Mouse (Mus musculus): ENCODE data around the gene Asic2. TPM values are rescaled to one million over a fixed set of nuclear protein-coding genes. Genes with fewer than 3 reads are reported as not detected.

The Asic2 gene
- polyA plus RNA-seq, 1 experiment from 2014 or later: 8.7 TPM

DNA sequence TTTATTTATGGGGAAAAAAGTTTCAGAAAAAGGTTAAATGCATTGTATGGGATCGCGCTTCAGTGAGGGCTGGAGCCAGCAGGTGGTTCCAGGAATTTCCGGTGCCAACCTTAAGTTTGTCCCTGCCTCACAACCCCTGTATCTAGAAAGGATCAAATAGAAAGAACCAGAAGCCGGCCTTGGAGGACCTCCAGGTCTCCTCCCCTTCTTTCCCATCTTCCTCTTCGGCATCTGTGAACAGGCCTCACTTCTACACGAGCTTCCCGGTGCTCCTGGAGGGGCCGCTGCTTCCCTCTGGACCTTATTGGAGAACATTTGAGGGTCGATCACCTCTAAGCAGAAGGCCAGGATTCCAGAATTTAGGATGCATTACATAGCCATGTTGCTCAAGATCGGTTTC lies 1064.8 kb downstream of the Asic2 start:
- Histone ChIP-seq H3K9ac (replicated peaks; ENCODE audit: low read depth, low read length) (no peak overlapping the region), H3K36me3 (ENCODE audit: control insufficient read depth, insufficient read depth) (no peaks in the 10 kb centered on the region), H3K4me3 (replicated peaks; ENCODE audit: low read length) (no peak overlapping the region), H3K27ac (ENCODE audit: low read length) (no peak overlapping the region), H3K4me1 (replicated peaks; ENCODE audit: control insufficient read depth, insufficient read depth, low read length) (0 out of 2 replicates have a peak, but pooled peaks cover 3% of the 10 kb centered on the region), H3K27me3 (replicated peaks; ENCODE audit: control insufficient read depth, insufficient read depth, low read length) (no peaks in the 10 kb centered on the region), H3K4me2 (ENCODE audit: low read length) (no peak overlapping the region), H3K9me3 (ENCODE audit: control insufficient read depth, low read length) (no peaks in the 10 kb centered on the region)
- no peak for ATAC-seq
- 81% methylated on average over 10 of the region's 10 CpGs for WGBS

DNA sequence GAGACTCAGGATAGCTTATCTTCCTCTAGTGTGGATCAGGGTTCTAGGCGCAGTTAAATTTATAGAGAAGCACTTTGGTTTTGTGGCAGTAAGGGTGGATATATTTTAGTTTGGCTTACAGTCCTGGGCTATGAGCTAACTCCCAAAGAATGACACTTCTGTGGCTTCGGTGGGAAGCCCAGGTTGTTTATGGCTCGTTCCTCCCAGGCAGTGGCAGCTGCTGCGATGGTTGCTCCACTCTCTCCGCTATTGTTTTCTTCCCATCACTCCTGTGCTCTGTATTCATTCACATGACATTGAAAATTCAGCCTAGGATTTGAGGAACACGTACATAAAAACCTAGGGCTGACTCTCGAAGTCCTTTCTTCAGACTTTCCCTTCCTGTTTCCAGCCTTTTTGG lies 1065.6 kb downstream of the Asic2 start:
- H3K4me2 ChIP-seq (ENCODE audit: low read length): no peak overlapping the region
- no peak for ATAC-seq
- no peaks in the 10 kb centered on the region for H3K27me3 ChIP-seq (replicated peaks; ENCODE audit: control insufficient read depth, insufficient read depth, low read length)
- no peak overlapping the region for H3K4me3 ChIP-seq (replicated peaks; ENCODE audit: low read length)
- no peaks in the 10 kb centered on the region for H3K36me3 ChIP-seq (ENCODE audit: control insufficient read depth, insufficient read depth)
- no peak overlapping the region for H3K27ac ChIP-seq (ENCODE audit: low read length)
- no peak overlapping the region for H3K9ac ChIP-seq (replicated peaks; ENCODE audit: low read depth, low read length)
- H3K4me1 ChIP-seq (replicated peaks; ENCODE audit: control insufficient read depth, insufficient read depth, low read length): 0 out of 2 replicates have a peak, but pooled peaks cover 3% of the 10 kb centered on the region
- no peaks in the 10 kb centered on the region for H3K9me3 ChIP-seq (ENCODE audit: control insufficient read depth, low read length)
- WGBS: 38% methylated on average over 7 of the region's 7 CpGs

DNA sequence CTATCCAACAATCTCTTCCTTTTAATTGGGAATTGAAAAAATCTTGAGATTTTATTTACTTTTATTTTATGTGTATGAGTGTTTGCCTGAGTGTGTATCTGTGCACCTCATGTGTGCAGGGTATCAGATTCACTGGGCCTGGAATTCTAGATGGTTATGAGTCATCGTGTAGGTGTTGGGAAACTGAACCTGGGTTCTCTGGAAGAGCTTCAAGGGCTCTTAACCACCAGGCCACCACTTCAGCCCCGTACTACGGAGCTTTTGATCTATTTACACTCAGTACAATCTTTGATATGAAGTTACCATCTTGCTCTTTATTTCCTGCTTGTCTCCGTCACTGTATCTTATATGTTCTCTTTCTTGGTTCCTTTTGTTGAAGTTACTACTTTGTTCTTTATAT lies 1067.7 kb downstream of the Asic2 start:
- Histone ChIP-seq H3K9me3 (ENCODE audit: control insufficient read depth, low read length) (no peaks in the 10 kb centered on the region), H3K27ac (ENCODE audit: low read length) (no peak overlapping the region), H3K27me3 (replicated peaks; ENCODE audit: control insufficient read depth, insufficient read depth, low read length) (no peaks in the 10 kb centered on the region), H3K4me2 (ENCODE audit: low read length) (no peak overlapping the region), H3K9ac (replicated peaks; ENCODE audit: low read depth, low read length) (no peak overlapping the region), H3K4me3 (replicated peaks; ENCODE audit: low read length) (no peak overlapping the region), H3K36me3 (ENCODE audit: control insufficient read depth, insufficient read depth) (no peaks in the 10 kb centered on the region), H3K4me1 (replicated peaks; ENCODE audit: control insufficient read depth, insufficient read depth, low read length) (0 out of 2 replicates have a peak, but pooled peaks cover 3% of the 10 kb centered on the region)
- 89% methylated on average over 4 of the region's 4 CpGs for WGBS
- no peak for ATAC-seq

DNA sequence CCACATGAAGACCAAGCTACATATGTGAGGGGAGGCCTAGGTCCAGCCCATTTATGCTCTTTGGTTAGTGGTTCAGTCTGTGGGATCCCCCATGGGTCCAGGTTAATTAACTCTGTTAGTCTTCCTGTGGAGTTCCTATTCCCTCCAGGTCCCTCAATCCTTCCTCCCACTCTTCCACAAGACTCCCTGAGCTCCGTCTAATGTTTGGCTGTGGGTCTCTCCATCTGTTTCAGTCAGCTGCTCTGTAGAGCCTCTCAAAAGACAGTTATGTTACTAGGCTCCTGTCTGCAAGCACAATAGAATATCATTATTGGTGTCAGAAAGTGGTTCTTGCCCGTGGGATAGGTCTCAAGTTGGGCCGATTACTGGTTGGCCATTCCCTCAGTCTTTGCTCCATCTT lies 1072.4 kb downstream of the Asic2 start:
- 75% methylated on average over 3 of the region's 3 CpGs for WGBS
- Histone ChIP-seq H3K36me3 (ENCODE audit: control insufficient read depth, insufficient read depth) (no peaks in the 10 kb centered on the region), H3K4me3 (replicated peaks; ENCODE audit: low read length) (no peak overlapping the region), H3K4me2 (ENCODE audit: low read length) (no peak overlapping the region), H3K9ac (replicated peaks; ENCODE audit: low read depth, low read length) (no peak overlapping the region), H3K27me3 (replicated peaks; ENCODE audit: control insufficient read depth, insufficient read depth, low read length) (no peaks in the 10 kb centered on the region), H3K27ac (ENCODE audit: low read length) (no peak overlapping the region), H3K9me3 (ENCODE audit: control insufficient read depth, low read length) (no peaks in the 10 kb centered on the region), H3K4me1 (replicated peaks; ENCODE audit: control insufficient read depth, insufficient read depth, low read length) (no peaks in the 10 kb centered on the region)
- no peak for ATAC-seq

DNA sequence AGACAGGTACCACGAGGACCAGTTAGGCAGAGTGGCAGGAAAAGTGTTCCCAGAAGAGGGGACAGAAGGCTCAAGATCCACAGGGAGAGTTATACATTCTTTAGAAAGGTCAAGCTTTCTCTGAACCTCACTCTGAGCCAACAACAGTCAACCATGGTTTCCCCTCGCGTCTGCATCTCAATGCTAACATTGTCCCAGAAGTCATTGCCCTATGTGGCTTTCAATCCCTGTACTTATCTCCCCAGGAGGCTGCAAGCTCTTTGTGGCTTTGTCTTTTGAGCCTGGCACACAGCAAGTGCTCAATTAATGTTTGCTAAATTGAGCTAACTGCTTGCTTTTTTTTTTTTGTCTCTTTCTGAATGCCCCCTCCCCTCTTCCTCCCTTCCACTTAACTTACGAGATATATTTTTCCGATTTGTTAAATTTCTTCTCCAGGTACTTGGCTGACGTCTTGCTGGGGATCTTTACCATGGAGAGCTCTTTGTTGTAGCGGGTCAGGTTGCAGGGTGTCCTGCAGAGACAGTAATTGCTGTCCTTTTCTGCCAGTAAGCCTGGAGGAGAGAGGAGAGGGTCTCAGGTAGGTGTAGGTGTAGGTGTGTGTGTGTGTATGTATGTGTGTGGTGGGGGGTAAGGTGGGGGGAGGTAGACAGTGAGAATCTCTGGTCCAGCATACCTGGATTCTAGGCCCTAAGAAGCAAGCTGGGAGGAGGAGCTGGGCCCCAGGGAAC lies 1078.8 kb downstream of the Asic2 start:
- no peaks in the 10 kb centered on the region for H3K9me3 ChIP-seq (ENCODE audit: control insufficient read depth, low read length)
- WGBS: 9% methylated on average over 7 of the region's 7 CpGs

DNA sequence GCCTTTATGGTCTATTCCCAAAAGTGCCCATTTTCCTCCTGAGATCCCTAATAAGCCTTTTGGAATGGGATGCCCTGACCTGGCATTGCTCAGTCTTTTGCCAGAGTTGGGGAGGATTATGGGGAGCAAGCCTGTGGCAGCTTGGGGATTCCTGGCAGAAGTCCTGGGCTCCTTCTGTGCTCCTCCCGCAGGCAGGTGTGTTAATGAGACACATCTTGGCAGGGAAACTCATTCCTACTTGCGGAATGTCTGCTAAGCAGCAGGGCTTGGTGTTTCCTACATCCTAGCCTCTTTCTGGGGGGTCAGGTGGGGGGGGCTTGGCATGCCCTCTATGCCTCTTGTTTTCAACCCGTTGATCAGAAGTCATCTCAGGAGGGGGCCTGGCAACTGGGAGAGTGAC lies 1081.2 kb downstream of the Asic2 start:
- no peaks in the 10 kb centered on the region for H3K27me3 ChIP-seq (replicated peaks; ENCODE audit: control insufficient read depth, insufficient read depth, low read length)
- no peak overlapping the region for H3K4me3 ChIP-seq (replicated peaks; ENCODE audit: low read length)
- H3K9me3 ChIP-seq (ENCODE audit: control insufficient read depth, low read length): no peaks in the 10 kb centered on the region
- H3K4me2 ChIP-seq (ENCODE audit: low read length): no peak overlapping the region
- H3K9ac ChIP-seq (replicated peaks; ENCODE audit: low read depth, low read length): no peak overlapping the region
- WGBS: 38% methylated on average over 3 of the region's 3 CpGs
- no peak overlapping the region for H3K27ac ChIP-seq (ENCODE audit: low read length)
- H3K36me3 ChIP-seq (ENCODE audit: control insufficient read depth, insufficient read depth): no peaks in the 10 kb centered on the region
- no peak for ATAC-seq
- peaks cover 2% of the 10 kb centered on the region; the same call in 1 of the 2 replicates for H3K4me1 ChIP-seq (replicated peaks; ENCODE audit: control insufficient read depth, insufficient read depth, low read length)

More for the DNA sequence above, 1078.8 kb downstream of the Asic2 start:
- no peak for ATAC-seq
- Histone ChIP-seq H3K4me3 (replicated peaks; ENCODE audit: low read length) (no peak overlapping the region), H3K4me1 (replicated peaks; ENCODE audit: control insufficient read depth, insufficient read depth, low read length) (peaks cover 2% of the 10 kb centered on the region; the same call in 1 of the 2 replicates), H3K9ac (replicated peaks; ENCODE audit: low read depth, low read length) (no peak overlapping the region), H3K36me3 (ENCODE audit: control insufficient read depth, insufficient read depth) (no peaks in the 10 kb centered on the region), H3K27ac (ENCODE audit: low read length) (no peak overlapping the region), H3K4me2 (ENCODE audit: low read length) (no peak overlapping the region), H3K27me3 (replicated peaks; ENCODE audit: control insufficient read depth, insufficient read depth, low read length) (no peaks in the 10 kb centered on the region)

DNA sequence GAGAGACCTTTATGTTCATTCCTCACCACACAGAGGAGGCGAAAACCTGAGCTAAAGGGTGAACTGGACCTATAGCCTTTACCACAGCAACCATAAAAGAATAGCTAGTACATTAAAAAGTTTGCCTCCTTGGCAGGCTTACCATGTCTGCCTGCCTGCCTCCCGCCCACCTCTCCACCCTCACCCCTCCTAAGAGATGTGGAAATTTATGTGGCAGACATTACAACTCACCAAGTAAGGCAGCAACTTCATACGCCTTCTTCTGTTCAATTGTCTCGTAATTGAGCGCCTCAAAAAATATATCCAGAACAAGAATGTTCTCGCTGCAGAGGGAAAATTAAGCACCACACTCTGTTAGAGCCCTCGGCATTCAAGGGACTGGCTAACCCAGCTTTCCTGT lies 1081.9 kb downstream of the Asic2 start:
- no peak for ATAC-seq
- no peaks in the 10 kb centered on the region for H3K27me3 ChIP-seq (replicated peaks; ENCODE audit: control insufficient read depth, insufficient read depth, low read length)
- no peaks in the 10 kb centered on the region for H3K9me3 ChIP-seq (ENCODE audit: control insufficient read depth, low read length)
- H3K27ac ChIP-seq (ENCODE audit: low read length): no peak overlapping the region
- H3K4me3 ChIP-seq (replicated peaks; ENCODE audit: low read length): no peak overlapping the region
- H3K36me3 ChIP-seq (ENCODE audit: control insufficient read depth, insufficient read depth): no peaks in the 10 kb centered on the region
- H3K9ac ChIP-seq (replicated peaks; ENCODE audit: low read depth, low read length): no peak overlapping the region
- 78% methylated on average over 7 of the region's 7 CpGs for WGBS
- no peak overlapping the region for H3K4me2 ChIP-seq (ENCODE audit: low read length)
- H3K4me1 ChIP-seq (replicated peaks; ENCODE audit: control insufficient read depth, insufficient read depth, low read length): peaks cover 2% of the 10 kb centered on the region; the same call in 1 of the 2 replicates

DNA sequence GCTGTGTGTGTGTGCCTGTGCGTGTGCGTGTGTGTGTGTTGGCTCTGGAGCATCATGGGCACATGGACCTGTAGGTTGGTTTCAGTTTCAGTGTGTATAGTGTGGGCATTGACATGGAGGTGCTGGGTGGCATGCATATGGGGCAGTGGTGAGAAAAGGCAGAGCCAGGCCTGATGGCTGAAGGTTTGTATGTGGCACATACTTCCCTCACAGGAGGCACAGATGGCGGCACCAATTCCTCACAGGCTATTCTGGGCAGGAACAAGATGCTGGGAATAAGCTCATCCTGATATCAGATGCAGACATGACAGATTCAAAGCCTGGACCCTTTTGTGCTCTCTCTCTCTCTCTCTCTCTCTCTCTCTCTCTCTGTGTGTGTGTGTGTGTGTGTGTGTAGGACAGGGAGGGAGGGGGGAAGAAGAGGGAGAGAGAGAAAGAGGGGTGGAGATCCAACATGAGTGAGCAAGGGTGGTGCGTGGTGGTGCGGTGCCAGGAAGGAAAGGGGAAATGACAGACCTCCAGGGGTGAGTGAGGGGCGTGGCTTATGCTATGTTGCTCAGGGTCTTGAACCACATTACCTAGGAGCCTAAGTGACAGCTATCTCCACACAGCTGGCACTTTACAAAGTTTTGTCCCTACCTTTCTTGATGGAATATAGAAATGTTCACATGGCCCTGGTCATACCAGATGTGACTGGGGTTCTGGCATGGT lies 1083.6 kb downstream of the Asic2 start:
- H3K36me3 ChIP-seq (ENCODE audit: control insufficient read depth, insufficient read depth): no peaks in the 10 kb centered on the region
- H3K27me3 ChIP-seq (replicated peaks; ENCODE audit: control insufficient read depth, insufficient read depth, low read length): no peaks in the 10 kb centered on the region
- H3K4me3 ChIP-seq (replicated peaks; ENCODE audit: low read length): no peak overlapping the region
- no peak overlapping the region for H3K27ac ChIP-seq (ENCODE audit: low read length)
- no peak overlapping the region for H3K9ac ChIP-seq (replicated peaks; ENCODE audit: low read depth, low read length)
- WGBS: 79% methylated on average over 6 of the region's 6 CpGs
- H3K4me1 ChIP-seq (replicated peaks; ENCODE audit: control insufficient read depth, insufficient read depth, low read length): peaks cover 2% of the 10 kb centered on the region; the same call in 1 of the 2 replicates
- no peaks in the 10 kb centered on the region for H3K9me3 ChIP-seq (ENCODE audit: control insufficient read depth, low read length)
- ATAC-seq: no peak
- no peak overlapping the region for H3K4me2 ChIP-seq (ENCODE audit: low read length)

DNA sequence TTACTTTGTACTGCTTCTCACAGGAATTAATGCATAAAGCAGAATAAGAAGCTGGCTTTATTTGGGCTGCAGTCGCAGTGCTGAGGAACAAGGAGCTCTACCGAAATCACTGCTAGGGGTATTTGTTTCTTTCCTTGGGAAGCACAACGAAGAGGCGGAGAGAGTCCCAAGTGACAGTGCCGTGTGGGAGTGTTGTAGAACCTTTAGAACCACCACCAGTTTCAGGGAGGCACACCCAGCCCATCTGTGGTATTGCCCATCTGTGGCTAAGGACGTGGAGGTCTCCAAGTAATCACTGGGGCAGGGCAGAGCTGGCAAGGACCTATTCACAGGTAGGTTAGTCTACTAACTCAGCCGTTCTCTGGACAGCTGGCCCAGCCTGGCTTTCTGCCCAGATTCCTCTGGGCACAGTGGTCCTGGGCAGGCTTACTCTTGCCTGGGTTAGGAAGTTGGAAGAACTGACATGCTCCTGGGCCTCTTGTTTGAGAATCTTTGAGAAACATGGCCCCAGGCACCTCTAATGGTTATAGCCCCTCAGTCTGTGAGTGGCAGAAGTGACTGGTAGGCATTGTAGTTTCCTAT lies 1085.9 kb downstream of the Asic2 start:
- Histone ChIP-seq H3K36me3 (ENCODE audit: control insufficient read depth, insufficient read depth) (no peaks in the 10 kb centered on the region), H3K27ac (ENCODE audit: low read length) (no peak overlapping the region), H3K4me1 (replicated peaks; ENCODE audit: control insufficient read depth, insufficient read depth, low read length) (peaks cover 5% of the 10 kb centered on the region), H3K9ac (replicated peaks; ENCODE audit: low read depth, low read length) (no peak overlapping the region), H3K4me2 (ENCODE audit: low read length) (no peak overlapping the region), H3K4me3 (replicated peaks; ENCODE audit: low read length) (no peak overlapping the region), H3K9me3 (ENCODE audit: control insufficient read depth, low read length) (no peaks in the 10 kb centered on the region), H3K27me3 (replicated peaks; ENCODE audit: control insufficient read depth, insufficient read depth, low read length) (no peaks in the 10 kb centered on the region)
- 73% methylated on average over 7 of the region's 7 CpGs for WGBS
- ATAC-seq: no peak
